Mouse (Mus musculus) inflammation-experienced regulatory T-cells, adult 16 weeks (primary cell): Measurements from ENCODE around the gene Neu1. TPM values are rescaled to one million over a fixed set of nuclear protein-coding genes. Genes with fewer than 3 reads are reported as not detected.

Source experiments
- polyA plus RNA-seq: library from polyadenylated mRNA; unstranded; fragments of 100-300 nt; shearing (Covaris generic); gene quantifications from one replicate; pipeline ENCODE4 v1.2.1, GENCODE M21; 2017

The Neu1 gene
- 107 TPM for polyA plus RNA-seq

DNA sequence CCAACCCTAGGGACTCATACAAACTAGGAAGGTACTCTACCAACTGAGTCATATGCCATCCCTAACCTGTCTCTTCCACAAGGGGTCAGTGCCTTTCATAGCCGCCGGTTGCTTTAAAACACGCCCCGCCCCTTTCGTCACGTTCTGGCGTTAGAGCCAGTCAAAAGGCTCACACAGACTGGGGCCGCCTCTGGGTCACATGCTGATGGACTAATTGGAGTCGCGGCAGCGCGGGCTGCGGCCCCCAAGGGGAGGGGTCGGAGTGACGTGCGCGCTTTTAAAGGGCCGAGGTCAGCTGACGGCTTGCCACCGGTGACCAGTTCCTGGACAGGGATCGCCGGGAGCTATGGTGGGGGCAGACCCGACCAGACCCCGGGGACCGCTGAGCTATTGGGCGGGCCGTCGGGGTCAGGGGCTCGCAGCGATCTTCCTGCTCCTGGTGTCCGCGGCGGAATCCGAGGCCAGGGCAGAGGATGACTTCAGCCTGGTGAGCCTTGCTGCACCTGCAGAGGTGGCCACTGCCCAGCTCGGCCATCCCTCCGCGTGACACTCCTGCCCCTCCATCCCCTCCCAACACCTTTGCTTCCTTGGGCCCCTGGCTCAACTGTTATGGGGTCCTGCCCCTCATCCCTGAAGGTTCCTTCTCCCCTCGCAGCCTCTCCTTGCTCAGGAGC lies at the start of gene Neu1:
Gene Neu1 (plus strand): TSS at position 193 of the 674 bp plus-strand sequence.

DNA sequence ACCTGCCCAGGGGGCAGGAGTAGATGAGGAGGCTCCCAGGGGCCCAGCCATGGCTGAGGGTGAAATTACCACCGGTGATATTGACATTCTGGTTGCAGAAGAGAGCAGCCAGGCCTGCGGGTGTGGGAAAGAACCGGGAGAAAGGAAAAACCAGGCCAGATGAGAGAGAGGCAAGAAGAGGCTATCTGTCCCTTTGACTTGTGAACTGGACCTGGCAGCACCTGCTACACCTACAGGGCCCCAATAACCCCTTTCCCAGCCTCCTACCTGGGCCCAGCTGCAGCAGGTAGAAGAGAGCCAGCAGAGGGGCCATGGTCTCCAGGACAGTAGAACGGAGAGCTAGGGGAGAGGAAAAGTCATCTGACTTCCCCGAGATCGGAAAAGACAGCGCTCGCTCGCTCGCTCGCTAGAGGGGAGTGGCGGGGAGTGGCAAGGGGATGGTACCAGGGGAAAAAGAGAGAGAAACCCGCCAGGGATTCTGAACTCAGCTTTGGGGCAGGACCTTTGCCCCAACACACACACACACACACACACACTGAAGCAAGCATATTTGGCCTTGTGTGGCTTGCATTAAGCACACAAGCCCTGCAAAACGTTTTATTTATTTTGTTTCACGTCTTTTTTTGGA lies 49.3 kb upstream of the Neu1 start, which contains the start of gene Gm20547:
Gene Gm20547 (minus strand): TSS at position 360 of the 628 bp plus-strand sequence.

DNA sequence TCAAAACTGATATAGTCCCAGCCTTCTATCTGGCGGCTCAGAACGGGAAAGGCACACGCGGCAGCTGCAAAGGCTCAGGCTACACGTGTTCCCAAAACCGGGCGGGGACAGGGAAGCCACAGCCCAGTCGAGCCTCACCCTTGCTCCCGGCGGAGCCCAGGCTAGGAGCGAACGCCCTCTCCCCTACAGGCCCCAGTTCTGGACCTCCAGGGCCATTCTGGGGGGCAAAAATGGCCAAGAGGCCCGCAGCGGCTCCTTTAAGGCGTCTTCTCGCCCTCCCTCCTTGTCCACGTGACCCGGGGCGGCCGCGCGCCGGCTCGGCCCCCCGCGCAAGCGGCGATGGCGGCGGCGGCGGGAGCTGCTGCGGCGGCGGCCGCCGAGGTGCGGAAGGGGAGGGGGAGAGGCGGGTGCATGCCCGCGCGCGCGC lies 32.9 kb upstream of the Neu1 start, which contains the start of the genes C2 and Ehmt2:
Gene C2 (minus strand): TSS at position 106 of the 427 bp plus-strand sequence.
Gene Ehmt2 (plus strand): TSS at position 310 of the 427 bp plus-strand sequence.

DNA sequence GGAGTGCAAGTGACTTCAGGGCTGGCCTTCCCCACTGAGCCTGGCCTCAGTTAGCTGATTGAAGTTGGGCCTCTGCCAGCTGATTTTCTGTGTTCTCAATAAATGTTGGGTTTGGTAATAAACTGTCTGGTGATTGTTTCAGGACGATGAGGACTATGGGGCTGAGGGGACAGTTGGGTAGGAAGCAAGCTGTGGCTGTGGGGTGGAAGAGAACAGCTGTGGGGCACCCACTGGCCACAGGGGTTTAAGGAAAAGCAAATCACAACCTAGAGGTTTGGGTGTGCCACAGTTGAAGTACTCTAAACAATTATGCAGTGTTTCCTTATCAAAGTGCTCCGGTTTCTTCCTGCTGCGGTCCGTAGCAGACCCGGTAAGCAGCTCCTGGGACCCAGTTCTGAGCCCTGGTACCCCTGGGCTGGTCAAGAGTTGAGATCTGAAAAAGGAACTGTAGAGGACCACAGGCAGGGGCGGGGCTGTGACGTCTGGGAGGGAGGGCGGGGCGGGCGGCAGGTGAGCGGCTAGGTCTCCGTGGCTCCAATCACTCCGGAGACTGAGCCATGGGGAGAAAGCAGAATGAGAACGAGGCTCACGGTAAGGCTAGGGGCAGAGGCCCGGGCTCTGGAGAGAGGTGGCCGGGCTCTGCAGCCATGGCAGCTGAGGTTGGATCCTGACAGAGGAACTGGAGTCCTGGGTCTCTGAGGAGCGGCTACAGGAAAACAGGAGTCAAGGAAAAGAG lies 17.0 kb upstream of the Neu1 start, which contains the start of gene Slc44a4:
Gene Slc44a4 (plus strand): TSS at position 537 of the 736 bp plus-strand sequence.

DNA sequence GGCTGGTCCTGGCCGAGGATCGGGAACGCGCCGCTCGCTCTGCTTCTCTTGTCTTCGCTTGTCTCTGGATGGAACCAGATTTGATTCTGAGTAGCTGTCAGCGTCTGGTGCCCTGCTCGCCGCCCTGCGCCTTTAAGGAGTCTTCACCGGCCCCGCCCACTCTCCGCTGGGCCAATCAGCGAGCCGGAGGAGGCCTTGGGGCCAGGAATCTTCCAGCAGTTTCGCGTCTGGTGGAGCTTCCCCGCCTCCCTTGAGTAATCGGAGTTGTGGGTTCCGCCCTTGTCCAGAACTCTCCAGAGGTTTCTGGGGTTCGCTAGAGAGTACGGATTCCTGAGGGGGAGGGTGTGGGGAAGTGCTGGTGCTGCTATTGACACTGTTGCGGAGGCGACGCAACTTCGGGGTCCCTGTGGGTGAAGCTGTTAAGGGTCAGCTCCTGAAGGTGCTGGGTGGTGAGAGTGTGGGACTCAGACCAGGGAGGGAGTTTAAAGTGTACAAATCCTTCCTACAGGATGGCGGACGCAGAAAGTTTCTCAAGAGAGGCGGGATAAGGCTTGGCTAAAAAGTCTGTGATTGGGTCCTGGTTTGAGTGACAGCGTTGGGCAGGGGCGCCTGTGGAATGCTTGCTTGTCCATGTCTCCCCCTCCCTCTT lies 28.2 kb downstream of the Neu1 start, which contains the start of gene Hspa1b:
Gene Hspa1b (minus strand): TSS at position 109 of the 649 bp plus-strand sequence.

DNA sequence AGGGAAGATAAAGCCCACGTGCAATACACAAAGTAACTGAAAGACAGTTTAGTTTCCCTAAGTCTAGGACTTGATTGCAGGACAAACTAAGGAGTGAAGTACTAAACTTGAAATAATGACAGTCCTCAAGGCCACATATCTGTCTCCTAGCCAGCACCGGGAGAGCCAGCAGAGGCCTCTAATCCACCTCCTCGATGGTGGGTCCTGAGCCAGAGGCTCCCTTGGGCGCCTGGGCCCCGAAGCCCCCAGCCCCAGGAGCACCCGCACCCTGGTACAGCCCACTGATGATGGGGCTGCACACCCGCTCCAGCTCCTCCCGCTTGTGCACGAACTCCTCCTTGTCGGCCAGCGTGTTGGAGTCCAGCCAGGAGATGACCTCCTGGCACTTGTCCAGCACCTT lies 38.8 kb downstream of the Neu1 start, which contains the start of gene Gm20481:
Gene Gm20481 (plus strand): TSS at position 91 of the 400 bp plus-strand sequence.

DNA sequence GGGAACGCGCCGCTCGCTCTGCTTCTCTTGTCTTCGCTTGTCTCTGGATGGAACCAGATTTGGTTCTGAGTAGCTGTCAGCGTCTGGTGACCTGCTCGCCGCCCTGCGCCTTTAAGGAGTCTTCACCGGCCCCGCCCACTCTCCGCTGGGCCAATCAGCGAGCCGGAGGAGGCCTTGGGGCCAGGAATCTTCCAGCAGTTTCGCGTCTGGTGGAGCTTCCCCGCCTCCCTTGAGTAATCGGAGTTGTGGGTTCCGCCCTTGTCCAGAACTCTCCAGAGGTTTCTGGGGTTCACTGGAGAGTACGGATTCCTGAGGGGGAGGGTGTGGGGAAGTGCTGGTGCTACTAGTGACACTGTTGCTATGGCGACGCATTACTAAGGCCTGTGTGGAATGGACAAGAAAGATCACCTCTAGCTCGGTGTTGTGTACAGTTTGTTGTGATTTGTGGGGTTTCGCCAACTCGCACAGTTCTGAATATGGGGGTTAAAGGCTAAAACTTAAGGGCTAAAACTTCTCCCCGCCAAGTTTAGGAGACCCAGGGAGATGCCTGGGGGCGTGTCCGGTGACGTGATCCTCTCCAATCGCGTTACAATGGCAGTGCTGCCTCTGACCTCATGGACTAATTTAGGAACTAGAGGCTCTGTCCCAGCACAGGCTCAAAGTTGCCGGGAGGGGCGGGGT lies 41.2 kb downstream of the Neu1 start, which contains the start of the genes Hspa1a and Hspa1l:
Gene Hspa1a (minus strand): TSS at position 88 of the 681 bp plus-strand sequence.
Gene Hspa1l (plus strand): TSS at position 635 of the 681 bp plus-strand sequence.

DNA sequence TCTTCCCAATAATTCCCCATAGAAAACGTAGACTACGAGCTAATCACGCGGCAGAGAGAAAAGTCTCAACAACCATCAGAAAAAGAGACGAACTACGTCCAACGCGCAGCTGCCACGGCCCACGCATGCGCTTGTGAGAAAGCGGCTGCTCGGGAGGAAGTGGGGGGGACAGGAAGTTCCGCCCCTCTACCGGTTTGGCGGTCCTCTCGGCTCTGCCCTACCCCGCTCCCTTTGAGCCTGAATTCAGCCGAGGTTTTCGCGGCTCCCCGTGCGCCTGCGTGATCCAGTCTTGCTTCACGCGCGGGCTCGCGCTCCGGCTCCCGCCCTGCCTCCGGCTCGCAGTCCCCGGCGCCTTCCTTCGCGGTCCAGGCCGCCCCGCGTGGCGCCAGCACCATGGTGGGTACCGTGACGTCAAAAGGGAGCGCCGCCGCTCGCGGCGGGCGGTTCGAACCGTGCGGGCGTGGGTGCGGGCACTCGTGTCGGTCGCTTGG lies 50.7 kb downstream of the Neu1 start, which contains the start of gene Lsm2:
Gene Lsm2 (plus strand): TSS at position 173 of the 491 bp plus-strand sequence.

Other genes with a start within 250 kb of the Neu1 start
- not detected for gene C4b, start 187.4 kb upstream of the Neu1 start, polyA plus RNA-seq
- gene Cyp21a1, start 126.7 kb upstream of the Neu1 start, polyA plus RNA-seq, result not detected
- 38.5 TPM for gene Stk19, start 94.3 kb upstream of the Neu1 start, polyA plus RNA-seq
- gene Dxo, start 94.2 kb upstream of the Neu1 start, polyA plus RNA-seq, result 96.4 TPM
- gene Skiv2l, start 81.0 kb upstream of the Neu1 start, polyA plus RNA-seq, result 169 TPM
- 48.6 TPM for gene Nelfe, start 80.9 kb upstream of the Neu1 start, polyA plus RNA-seq
- gene Cfb, start 68.7 kb upstream of the Neu1 start, polyA plus RNA-seq, result 1.4 TPM
- 0.66 TPM for gene Zbtb12, start 51.8 kb upstream of the Neu1 start, polyA plus RNA-seq
- not detected for gene Gm20547, start 49.2 kb upstream of the Neu1 start, polyA plus RNA-seq
- gene C2, start 33.0 kb upstream of the Neu1 start, polyA plus RNA-seq, result 3.3 TPM
- 45.6 TPM for gene Ehmt2, start 32.8 kb upstream of the Neu1 start, polyA plus RNA-seq
- not detected for gene Slc44a4, start 16.8 kb upstream of the Neu1 start, polyA plus RNA-seq
- gene Hspa1b, start 28.0 kb downstream of the Neu1 start, polyA plus RNA-seq, result 15.1 TPM
- gene Gm20481, start 38.7 kb downstream of the Neu1 start, polyA plus RNA-seq, result not detected
- gene Hspa1a, start 40.9 kb downstream of the Neu1 start, polyA plus RNA-seq, result 4.3 TPM
- gene Hspa1l, start 41.5 kb downstream of the Neu1 start, polyA plus RNA-seq, result 0.13 TPM
- gene Lsm2, start 50.6 kb downstream of the Neu1 start, polyA plus RNA-seq, result 60.3 TPM
- 276 TPM for gene Vars, start 69.7 kb downstream of the Neu1 start, polyA plus RNA-seq
- gene Vwa7, start 85.3 kb downstream of the Neu1 start, polyA plus RNA-seq, result 0.44 TPM
- 4.4 TPM for gene Sapcd1, start 96.8 kb downstream of the Neu1 start, polyA plus RNA-seq
- gene Msh5, start 115.5 kb downstream of the Neu1 start, polyA plus RNA-seq, result 1.5 TPM
- 611 TPM for gene Clic1, start 118.7 kb downstream of the Neu1 start, polyA plus RNA-seq
- 2.5 TPM for gene Ddah2, start 127.8 kb downstream of the Neu1 start, polyA plus RNA-seq
- not detected for gene Ly6g6c, start 134.1 kb downstream of the Neu1 start, polyA plus RNA-seq
- not detected for gene Mpig6b, start 134.9 kb downstream of the Neu1 start, polyA plus RNA-seq
- gene Ly6g6e, start 145.6 kb downstream of the Neu1 start, polyA plus RNA-seq, result not detected
- not detected for gene Ly6g6d, start 146.8 kb downstream of the Neu1 start, polyA plus RNA-seq
- gene Ly6g6f, start 154.4 kb downstream of the Neu1 start, polyA plus RNA-seq, result not detected
- gene Abhd16a, start 158.0 kb downstream of the Neu1 start, polyA plus RNA-seq, result 86.4 TPM
- gene Ly6g5c, start 177.0 kb downstream of the Neu1 start, polyA plus RNA-seq, result not detected
- 2.4 TPM for gene Ly6g5b, start 184.2 kb downstream of the Neu1 start, polyA plus RNA-seq
- 62.3 TPM for gene Gpank1, start 190.2 kb downstream of the Neu1 start, polyA plus RNA-seq
- gene Csnk2b, start 190.8 kb downstream of the Neu1 start, polyA plus RNA-seq, result 279 TPM
- 5.5 TPM for gene D17H6S53E, start 195.1 kb downstream of the Neu1 start, polyA plus RNA-seq
- gene Apom, start 200.8 kb downstream of the Neu1 start, polyA plus RNA-seq, result not detected
- gene Bag6, start 203.9 kb downstream of the Neu1 start, polyA plus RNA-seq, result 48.9 TPM
- gene Prrc2a, start 233.6 kb downstream of the Neu1 start, polyA plus RNA-seq, result 17.8 TPM
- gene Aif1, start 244.8 kb downstream of the Neu1 start, polyA plus RNA-seq, result 7.4 TPM